Mouse (Mus musculus) lung, adult 2 months (tissue): Measurements from ENCODE around the gene Ints5. TPM values are rescaled to one million over a fixed set of nuclear protein-coding genes. Genes with fewer than 3 reads are reported as not detected.

Source experiments
- DNase-seq: peaks from one replicate; pipeline ENCODE4 v3.0.0; 2022
- H3K4me1 ChIP-seq: fragments of 200-500 bp; 2 replicates; pipeline ENCODE4 v1.6.1; 2011; ENCODE audit warnings: low read length; ENCODE audit not compliant: control insufficient read depth, insufficient read depth
- H3K4me3 ChIP-seq: fragments of 200-500 bp; replicated peaks from 2 replicates; pipeline ENCODE3; 2011; ENCODE audit warnings: low read depth, mild to moderate bottlenecking, control low read depth, low read length; ENCODE audit errors: extremely low read depth
- CTCF ChIP-seq: fragments of 200-500 bp; IDR thresholded peaks from 2 replicates; pipeline ENCODE4 v1.5.1; 2011; ENCODE audit warnings: mild to moderate bottlenecking, low read length, control low read depth; ENCODE audit not compliant: insufficient read depth
- POLR2A ChIP-seq: fragments of 200-500 bp; IDR thresholded peaks from 2 replicates; pipeline ENCODE4 v1.6.1; 2011; ENCODE audit warnings: low read depth, mild to moderate bottlenecking, control low read depth, low read length, borderline replicate concordance; ENCODE audit errors: extremely low read depth
- WGBS: fragments of 180-500 bp; shearing (Covaris S2); methylation state at CpG from one replicate; pipeline ENCODE4 v1.1.7; 2018; 5-methylcytosine and 5-hydroxymethylcytosine counted together
- polyA plus RNA-seq: library from polyadenylated mRNA; depleted of rRNA; stranded (reverse); fragments of >200 nt; gene quantifications from 2 replicates; pipeline ENCODE4 v1.2.3, GENCODE M21; 2012; rRNA removed

Gene Ints5
- polyA plus RNA-seq, 1 experiment = 22.2 TPM

- under 1% methylated on average over 46 of the region's 46 CpGs for WGBS
- Histone ChIP-seq H3K4me1 (peaks cover 20% of the 10 kb centered on the region), H3K4me3 (peak overlapping the region; percentile 84)
- DNase-seq = no peak
- TF ChIP-seq CTCF (no peak), POLR2A (0 out of 2 replicates have a peak, but pooled peaks have one; percentile 4)
Observed at GRCm38 (mm10) chr19:8942276-8942964, 49.6 kb downstream of the Ints5 start.

GRCm38 (mm10) chr19:8943047-8943446 is 50.2 kb downstream of the Ints5 start:
- DNase-seq = no peak
- 40% methylated on average over 2 of the region's 2 CpGs for WGBS
- Histone ChIP-seq H3K4me3 (peak overlapping the region; percentile 84), H3K4me1 (peaks cover 20% of the 10 kb centered on the region)
- TF ChIP-seq POLR2A = no peak
- no peak for TF ChIP-seq CTCF

- no peak for DNase-seq
- no peak for TF ChIP-seq POLR2A
- TF ChIP-seq CTCF = no peak
- Histone ChIP-seq H3K4me3 (no peak overlapping the region), H3K4me1 (peaks cover 20% of the 10 kb centered on the region)
- 22% methylated on average over 5 of the region's 5 CpGs for WGBS
Observed at GRCm38 (mm10) chr19:8944062-8944461, 51.3 kb downstream of the Ints5 start.

- DNase-seq = no peak
- TF ChIP-seq CTCF (no peak), POLR2A (no peak)
- Histone ChIP-seq H3K4me3 (no peak overlapping the region), H3K4me1 (peaks cover 20% of the 10 kb centered on the region)
- 16% methylated on average over 5 of the region's 5 CpGs for WGBS
Observed at GRCm38 (mm10) chr19:8944750-8945149, 51.9 kb downstream of the Ints5 start.

GRCm38 (mm10) chr19:8945251-8945650 is 52.4 kb downstream of the Ints5 start:
- no peak for DNase-seq
- H3K4me3 ChIP-seq = no peak overlapping the region
- TF ChIP-seq POLR2A (no peak), CTCF (no peak)

DNA sequence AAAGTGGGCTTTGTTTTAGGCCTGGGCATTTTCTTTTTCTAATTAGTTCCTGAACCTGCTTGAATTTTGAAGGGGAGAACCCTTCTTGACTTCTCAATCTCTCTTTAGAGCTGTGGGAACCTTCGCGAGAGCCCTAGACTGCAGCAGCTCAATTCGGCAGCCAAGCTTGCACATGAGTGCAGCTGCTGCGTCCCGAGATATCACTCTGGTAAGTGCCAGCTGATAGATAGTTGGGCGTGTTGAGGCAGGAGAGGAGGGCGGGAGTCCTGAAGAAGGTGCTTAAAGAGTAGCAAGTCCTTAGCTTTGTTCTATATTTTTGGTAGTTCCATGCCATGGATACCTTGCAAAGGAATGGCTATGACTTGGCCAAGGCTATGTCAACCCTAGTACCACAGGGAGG is 54.1 kb downstream of the Ints5 start:
- WGBS = 86% methylated on average over 7 of the region's 7 CpGs
- Histone ChIP-seq H3K4me3 (no peak overlapping the region), H3K4me1 (peaks cover 14% of the 10 kb centered on the region)
- no peak for DNase-seq
- TF ChIP-seq CTCF = no peak
- no peak for TF ChIP-seq POLR2A

More at GRCm38 (mm10) chr19:8945251-8945650, 52.4 kb downstream of the Ints5 start:
- WGBS = 48% methylated on average over 6 of the region's 6 CpGs
- H3K4me1 ChIP-seq = peaks cover 20% of the 10 kb centered on the region

Other genes with a start within 250 kb of the Ints5 start
- gene Chrm1, start 229.2 kb upstream of the Ints5 start, polyA plus RNA-seq = 0.89 and 1.7 TPM in 2 replicates
- 263 and 265 TPM in 2 replicates for gene Slc3a2, start 169.6 kb upstream of the Ints5 start, polyA plus RNA-seq
- gene Wdr74, start 157.2 kb upstream of the Ints5 start, polyA plus RNA-seq = 19.5 and 21.3 TPM in 2 replicates
- gene 1700092M07Rik, start 152.3 kb upstream of the Ints5 start, polyA plus RNA-seq = not detected in 2 replicates
- gene Stx5a, start 151.6 kb upstream of the Ints5 start, polyA plus RNA-seq = 79.0 and 88.0 TPM in 2 replicates
- 61.4 and 85.3 TPM in 2 replicates for gene Nxf1, start 135.9 kb upstream of the Ints5 start, polyA plus RNA-seq
- gene Tmem223, start 122.0 kb upstream of the Ints5 start, polyA plus RNA-seq = 188 and 217 TPM in 2 replicates
- 88.7 and 103 TPM in 2 replicates for gene Tmem179b, start 118.5 kb upstream of the Ints5 start, polyA plus RNA-seq
- 8.6 and 9.0 TPM in 2 replicates for gene Taf6l, start 106.6 kb upstream of the Ints5 start, polyA plus RNA-seq
- 26.2 and 42.5 TPM in 2 replicates for gene Polr2g, start 94.4 kb upstream of the Ints5 start, polyA plus RNA-seq
- 1.9 and 2.3 TPM in 2 replicates for gene Zbtb3, start 90.5 kb upstream of the Ints5 start, polyA plus RNA-seq
- 8.5 and 12.8 TPM in 2 replicates for gene Ttc9c, start 73.7 kb upstream of the Ints5 start, polyA plus RNA-seq
- 25.4 and 28.0 TPM in 2 replicates for gene Hnrnpul2, start 73.0 kb upstream of the Ints5 start, polyA plus RNA-seq
- gene AC129217.1, start 63.2 kb upstream of the Ints5 start, polyA plus RNA-seq = not detected in 2 replicates
- 140 and 164 TPM in 2 replicates for gene Bscl2, start 55.5 kb upstream of the Ints5 start, polyA plus RNA-seq
- gene Gng3, start 53.8 kb upstream of the Ints5 start, polyA plus RNA-seq = 0.11 and 0.19 TPM in 2 replicates
- gene Lrrn4cl, start 42.2 kb upstream of the Ints5 start, polyA plus RNA-seq = 2.1 and 3.4 TPM in 2 replicates
- 84.2 and 101 TPM in 2 replicates for gene Ubxn1, start 21.5 kb upstream of the Ints5 start, polyA plus RNA-seq
- 26.2 and 37.6 TPM in 2 replicates for gene Uqcc3, start 12.1 kb upstream of the Ints5 start, polyA plus RNA-seq
- 0.58 and 1.7 TPM in 2 replicates for gene Lbhd1, start 9.3 kb upstream of the Ints5 start, polyA plus RNA-seq
- not detected in 2 replicates for gene Gm49403, start 9.1 kb upstream of the Ints5 start, polyA plus RNA-seq
- gene 1810009A15Rik, start 4.2 kb upstream of the Ints5 start, polyA plus RNA-seq = 11.8 and 15.4 TPM in 2 replicates
- not detected in 2 replicates for gene Gm49416, start 4.1 kb upstream of the Ints5 start, polyA plus RNA-seq
- gene Ganab, start 5.1 kb downstream of the Ints5 start, polyA plus RNA-seq = 83.8 and 124 TPM in 2 replicates
- 92.3 and 107 TPM in 2 replicates for gene B3gat3, start 27.4 kb downstream of the Ints5 start, polyA plus RNA-seq
- gene Rom1, start 36.4 kb downstream of the Ints5 start, polyA plus RNA-seq = 11.3 and 14.1 TPM in 2 replicates
- gene Eml3, start 36.5 kb downstream of the Ints5 start, polyA plus RNA-seq = 50.5 and 65.5 TPM in 2 replicates
- gene Mta2, start 48.9 kb downstream of the Ints5 start, polyA plus RNA-seq = 20.0 and 26.9 TPM in 2 replicates
- gene Tut1, start 60.8 kb downstream of the Ints5 start, polyA plus RNA-seq = 14.9 and 17.9 TPM in 2 replicates
- 121 and 206 TPM in 2 replicates for gene Eef1g, start 74.0 kb downstream of the Ints5 start, polyA plus RNA-seq
- gene Ahnak, start 96.3 kb downstream of the Ints5 start, polyA plus RNA-seq = 56.3 and 84.7 TPM in 2 replicates
- 138,577 and 142,361 TPM in 2 replicates for gene Scgb1a1, start 195.0 kb downstream of the Ints5 start, polyA plus RNA-seq
- 1.4 and 2.2 TPM in 2 replicates for gene Asrgl1, start 242.6 kb downstream of the Ints5 start, polyA plus RNA-seq